Mouse (Mus musculus) heart, embryonic 13.5 days (tissue): Measurements from ENCODE around the gene 4921539E11Rik. TPM values are rescaled to one million over a fixed set of nuclear protein-coding genes. Genes with fewer than 3 reads are reported as not detected.
A peak's percentile ranks its signal among the peaks of the same experiment; 100 is the strongest.

Experiments used
- ATAC-seq: fragments of 200-750 bp; cut with Nextera tagmentation; 2 replicates; pipeline ENCODE4 v1.8.0; 2017; ENCODE audit warnings: moderate TSS enrichment; ENCODE audit not compliant: insufficient number of reproducible peaks, low FRiP score, low TSS enrichment; ENCODE audit errors: extremely low read depth
- H3K27ac ChIP-seq: fragments of 300-500 bp; sonication (generic); replicated peaks from 2 replicates; pipeline ENCODE4 v1.5.1; 2015; ENCODE audit warnings: moderate library complexity, mild to moderate bottlenecking, inconsistent platforms
- H3K27me3 ChIP-seq: fragments of 300-500 bp; sonication (generic); replicated peaks from 2 replicates; pipeline ENCODE4 v1.6.1; 2015; ENCODE audit warnings: mild to moderate bottlenecking, inconsistent platforms
- H3K36me3 ChIP-seq: fragments of 300-500 bp; sonication (generic); 2 replicates; pipeline ENCODE4 v1.6.1; 2015; ENCODE audit warnings: mild to moderate bottlenecking, inconsistent platforms
- H3K4me1 ChIP-seq: fragments of 300-500 bp; sonication (generic); 2 replicates; pipeline ENCODE4 v1.6.1; 2015; ENCODE audit warnings: inconsistent platforms
- H3K4me2 ChIP-seq: fragments of 300-500 bp; sonication (generic); 2 replicates; pipeline ENCODE4 v1.6.1; 2015; ENCODE audit warnings: inconsistent platforms, mild to moderate bottlenecking, moderate library complexity
- H3K4me3 ChIP-seq: fragments of 300-500 bp; sonication (generic); 2 replicates; pipeline ENCODE4 v1.5.1; 2015; ENCODE audit warnings: moderate library complexity, mild to moderate bottlenecking, inconsistent platforms
- H3K9ac ChIP-seq: fragments of 300-500 bp; sonication (generic); 2 replicates; pipeline ENCODE4 v1.6.1; 2015; ENCODE audit warnings: inconsistent platforms, mild to moderate bottlenecking, moderate library complexity
- H3K9me3 ChIP-seq: fragments of 300-500 bp; sonication (generic); 2 replicates; pipeline ENCODE4 v1.6.1; 2016; ENCODE audit warnings: inconsistent platforms
- WGBS: fragments of 180-500 bp; shearing (Covaris S2); methylation state at CpG from one replicate; pipeline ENCODE4 v1.1.7; 2015; ENCODE audit warnings: mixed read lengths; 5-methylcytosine and 5-hydroxymethylcytosine counted together
- polyA plus RNA-seq: library from polyadenylated mRNA; unstranded; fragments of >200 nt; fragmentation: Nextera tagmentation; extraction: Ambion mirVana; gene quantifications from 2 replicates; pipeline ENCODE4 v1.2.1, GENCODE M21; 2015

The 4921539E11Rik gene
- not detected in 2 replicates for polyA plus RNA-seq

DNA sequence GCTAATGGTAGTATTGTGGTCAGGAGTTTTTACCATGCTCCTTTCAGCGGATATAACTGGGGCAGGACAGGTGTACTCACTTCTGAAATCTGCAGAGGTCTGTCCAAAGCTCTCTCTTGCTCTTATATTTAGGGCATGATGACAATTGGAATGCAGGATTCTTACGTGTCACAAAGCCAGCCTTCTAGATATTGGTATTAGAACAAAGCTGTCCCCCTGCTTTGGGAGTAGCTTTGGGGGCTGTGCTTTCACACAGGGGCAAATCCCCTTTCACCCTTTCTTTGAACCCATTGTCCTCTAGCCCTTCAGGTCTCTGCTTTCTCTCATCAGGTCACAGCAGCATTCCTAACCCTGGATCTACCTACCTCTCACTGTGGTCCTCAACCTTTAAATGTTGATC is at the start of gene 4921539E11Rik:
TSS of gene 4921539E11Rik (minus strand) at position 101 of the 400 bp plus-strand sequence.
- H3K4me2 ChIP-seq = no peak within 1 kb of the TSS
- 63% methylated on average over 2 of the region's 2 CpGs for WGBS

DNA sequence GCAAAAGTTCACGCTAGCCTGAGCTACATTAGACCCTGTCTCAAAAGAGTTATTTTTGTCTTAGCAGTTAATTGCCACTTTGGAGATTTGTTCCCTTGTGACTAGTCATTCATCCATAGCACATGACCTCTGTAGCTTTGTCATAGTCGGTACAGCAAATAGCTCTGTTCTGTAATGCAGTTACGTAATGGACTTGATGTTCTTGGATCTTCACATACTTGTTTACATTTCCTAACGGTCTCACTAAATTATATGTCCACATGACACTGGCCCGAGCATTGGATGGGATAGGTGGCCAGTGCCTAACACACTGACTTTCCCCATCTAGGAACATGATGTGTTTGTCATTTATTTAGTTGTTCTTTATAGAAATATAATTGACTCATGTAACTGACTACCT is 44.5 kb upstream of the 4921539E11Rik start:
- no peak overlapping the region for H3K27ac ChIP-seq
- ATAC-seq = no peak
- H3K9ac ChIP-seq = no peak overlapping the region
- peaks cover 33% of the 10 kb centered on the region for H3K36me3 ChIP-seq
- H3K4me1 ChIP-seq = no peaks in the 10 kb centered on the region
- 78% methylated on average over 5 of the region's 5 CpGs for WGBS
- no peaks in the 10 kb centered on the region for H3K9me3 ChIP-seq
- H3K4me2 ChIP-seq = no peak overlapping the region
- H3K27me3 ChIP-seq = no peaks in the 10 kb centered on the region
- no peak overlapping the region for H3K4me3 ChIP-seq

More for the DNA sequence above, at the start of gene 4921539E11Rik:
- no peak within 1 kb of the TSS for H3K9ac ChIP-seq
- no peaks in the 10 kb centered on the region for H3K27me3 ChIP-seq
- ATAC-seq = no peak
- no peaks in the 10 kb centered on the region for H3K36me3 ChIP-seq
- no peak within 1 kb of the TSS for H3K27ac ChIP-seq
- no peaks in the 10 kb centered on the region for H3K9me3 ChIP-seq
- no peak within 1 kb of the TSS for H3K4me3 ChIP-seq
- H3K4me1 ChIP-seq = no peaks in the 10 kb centered on the region

DNA sequence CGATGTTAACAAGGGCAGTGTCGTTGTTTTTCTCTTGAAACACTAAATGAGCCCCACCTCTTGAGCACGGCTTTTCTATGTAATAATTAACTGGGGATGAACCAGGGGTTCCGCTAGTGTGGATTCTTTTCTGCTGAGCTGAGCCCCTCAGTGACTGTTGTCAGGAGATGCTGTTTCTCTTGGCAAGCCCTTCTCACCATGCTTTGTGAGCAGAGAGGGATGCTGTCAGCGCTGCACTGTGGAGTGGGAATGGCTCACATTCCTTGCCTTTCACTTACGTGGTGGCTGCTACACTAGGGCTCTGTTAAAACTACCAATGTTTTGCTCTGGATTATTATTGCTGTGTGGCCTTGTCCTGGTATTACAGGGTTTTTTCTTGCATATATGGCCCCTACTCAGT is 38.7 kb upstream of the 4921539E11Rik start:
- no peak for ATAC-seq

DNA sequence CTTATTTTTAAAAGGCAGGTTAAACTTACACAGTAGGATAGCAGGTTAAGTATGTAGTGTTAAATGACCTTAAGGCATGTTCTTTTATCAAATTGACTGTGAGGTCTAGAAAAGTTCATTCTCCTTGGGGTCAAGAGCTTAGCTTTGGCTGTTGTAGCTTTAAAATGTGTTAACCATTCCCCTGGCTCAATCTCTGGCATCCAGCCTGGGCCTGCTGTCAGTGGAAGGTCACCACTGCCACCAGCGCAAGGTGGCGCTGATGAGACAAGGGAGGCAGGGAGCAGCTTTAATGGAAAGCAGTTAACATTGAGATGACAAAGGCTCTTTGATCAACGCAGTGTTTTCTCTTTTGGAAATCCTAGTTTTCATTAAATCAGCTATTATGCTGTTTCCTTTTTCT is 36.3 kb upstream of the 4921539E11Rik start:
- H3K9me3 ChIP-seq = no peaks in the 10 kb centered on the region
- no peak overlapping the region for H3K9ac ChIP-seq
- ATAC-seq = no peak

More for the DNA sequence above, 38.7 kb upstream of the 4921539E11Rik start:
- no peak overlapping the region for H3K4me2 ChIP-seq
- no peaks in the 10 kb centered on the region for H3K9me3 ChIP-seq
- no peak overlapping the region for H3K4me3 ChIP-seq
- no peak overlapping the region for H3K9ac ChIP-seq
- peaks cover 29% of the 10 kb centered on the region for H3K36me3 ChIP-seq
- no peaks in the 10 kb centered on the region for H3K27me3 ChIP-seq
- H3K4me1 ChIP-seq = peaks cover 7% of the 10 kb centered on the region
- WGBS = 51% methylated on average over 6 of the region's 6 CpGs
- H3K27ac ChIP-seq = peak overlapping the region; percentile 48; the same call in 1 of the 2 replicates

DNA sequence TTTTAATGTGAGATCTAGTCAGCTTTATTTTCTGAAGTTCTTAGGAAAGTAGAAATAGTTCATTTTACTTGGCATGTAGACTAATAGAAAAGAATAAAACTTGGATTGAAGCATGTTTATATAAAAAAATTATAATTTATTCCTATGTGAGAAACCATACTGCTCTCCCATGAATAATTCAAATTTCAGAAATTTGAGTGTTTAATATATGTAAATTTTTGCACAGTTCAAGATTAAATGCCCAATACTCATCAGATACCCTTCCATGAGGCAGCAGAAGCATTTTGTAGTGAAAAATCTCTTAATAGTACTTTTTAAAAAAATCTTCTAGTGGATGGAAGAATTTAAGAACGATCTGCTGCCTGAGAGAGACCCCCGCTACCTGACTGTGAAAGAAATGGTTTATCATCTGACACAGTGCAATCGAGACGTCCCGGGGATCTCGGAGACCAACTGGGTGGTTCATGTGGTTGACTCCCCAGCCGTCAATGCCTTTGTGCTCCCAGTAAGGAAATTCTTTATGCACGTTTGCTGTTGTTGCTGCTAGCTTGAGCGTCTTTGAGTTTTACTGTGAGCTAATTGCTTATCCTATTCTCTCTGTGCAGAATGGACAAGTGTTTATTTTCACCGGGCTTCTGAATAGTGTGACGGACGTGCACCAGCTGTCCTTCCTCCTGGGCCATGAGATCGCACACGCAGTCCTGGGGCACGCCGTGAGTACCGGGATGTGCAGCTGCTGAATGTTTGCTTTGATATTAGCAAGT is 34.2 kb upstream of the 4921539E11Rik start:
- peaks cover 7% of the 10 kb centered on the region for H3K4me1 ChIP-seq
- H3K4me2 ChIP-seq = peak overlapping the region; percentile 10; the same call in 1 of the 2 replicates
- no peak overlapping the region; the same call in 1 of the 2 replicates for H3K27ac ChIP-seq
- H3K9ac ChIP-seq = no peak overlapping the region
- H3K4me3 ChIP-seq = no peak overlapping the region
- WGBS = 63% methylated on average over 17 of the region's 17 CpGs
- peaks cover 14% of the 10 kb centered on the region for H3K36me3 ChIP-seq
- no peak for ATAC-seq
- H3K27me3 ChIP-seq = no peaks in the 10 kb centered on the region
- no peaks in the 10 kb centered on the region for H3K9me3 ChIP-seq

More for the DNA sequence above, 36.3 kb upstream of the 4921539E11Rik start:
- 59% methylated on average over 3 of the region's 3 CpGs for WGBS
- H3K4me1 ChIP-seq = peaks cover 7% of the 10 kb centered on the region
- H3K36me3 ChIP-seq = peaks cover 14% of the 10 kb centered on the region
- H3K27me3 ChIP-seq = no peaks in the 10 kb centered on the region
- no peak overlapping the region for H3K4me2 ChIP-seq
- H3K27ac ChIP-seq = no peak overlapping the region
- H3K4me3 ChIP-seq = no peak overlapping the region

DNA sequence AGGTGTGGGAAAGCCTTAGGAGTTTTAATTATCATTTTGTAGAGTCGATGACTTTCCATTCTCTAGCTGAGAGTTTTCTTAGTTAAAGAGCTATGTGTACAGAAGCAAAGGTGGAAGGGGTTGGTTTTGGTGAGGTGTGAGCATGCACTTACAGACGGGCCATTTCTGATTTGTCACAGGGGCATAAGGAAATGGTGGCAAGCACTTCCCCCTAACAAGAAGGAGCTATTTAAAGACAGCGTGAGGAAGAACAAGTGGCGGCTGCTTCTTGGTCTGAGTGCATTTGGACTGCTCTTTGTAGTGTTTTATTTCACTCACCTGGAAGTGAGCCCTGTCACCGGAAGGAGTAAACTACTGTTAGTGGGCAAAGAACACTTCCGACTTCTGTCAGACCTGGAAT is 30.8 kb upstream of the 4921539E11Rik start:
- Histone ChIP-seq H3K4me2 (no peak overlapping the region), H3K9ac (no peak overlapping the region), H3K4me1 (no peaks in the 10 kb centered on the region), H3K27ac (no peak overlapping the region), H3K27me3 (no peaks in the 10 kb centered on the region), H3K9me3 (no peaks in the 10 kb centered on the region), H3K36me3 (peaks cover 18% of the 10 kb centered on the region), H3K4me3 (no peak overlapping the region)
- WGBS = 67% methylated on average over 6 of the region's 6 CpGs
- no peak for ATAC-seq

DNA sequence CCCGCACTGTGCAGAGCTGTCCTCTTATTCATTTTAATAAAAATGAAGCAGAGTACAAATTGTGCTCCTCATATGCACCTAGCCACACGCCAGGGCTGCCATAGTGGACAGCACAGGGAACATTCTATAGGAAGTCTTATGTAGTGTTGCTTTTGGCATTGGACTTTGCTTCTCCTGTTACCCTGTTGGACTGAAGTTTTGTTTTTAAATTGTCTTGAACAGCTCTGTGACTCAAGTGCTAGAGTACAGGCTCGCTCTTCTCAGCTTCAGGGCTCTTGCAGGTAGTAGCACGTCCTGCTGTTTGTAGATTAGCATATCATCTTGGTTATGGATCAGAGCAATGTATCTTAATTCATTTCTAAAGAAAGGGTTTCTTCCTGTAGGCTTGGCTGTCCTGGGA is 25.2 kb upstream of the 4921539E11Rik start:
- no peak overlapping the region for H3K9ac ChIP-seq
- no peak overlapping the region for H3K4me3 ChIP-seq
- H3K36me3 ChIP-seq = 0 out of 2 replicates have a peak, but pooled peaks cover 9% of the 10 kb centered on the region
- peaks cover 10% of the 10 kb centered on the region for H3K4me1 ChIP-seq
- 85% methylated on average over 4 of the region's 4 CpGs for WGBS
- ATAC-seq = no peak
- no peaks in the 10 kb centered on the region for H3K9me3 ChIP-seq
- H3K4me2 ChIP-seq = no peak overlapping the region
- H3K27ac ChIP-seq = no peak overlapping the region
- 0 out of 2 replicates have a peak, but pooled peaks cover 4% of the 10 kb centered on the region for H3K27me3 ChIP-seq

DNA sequence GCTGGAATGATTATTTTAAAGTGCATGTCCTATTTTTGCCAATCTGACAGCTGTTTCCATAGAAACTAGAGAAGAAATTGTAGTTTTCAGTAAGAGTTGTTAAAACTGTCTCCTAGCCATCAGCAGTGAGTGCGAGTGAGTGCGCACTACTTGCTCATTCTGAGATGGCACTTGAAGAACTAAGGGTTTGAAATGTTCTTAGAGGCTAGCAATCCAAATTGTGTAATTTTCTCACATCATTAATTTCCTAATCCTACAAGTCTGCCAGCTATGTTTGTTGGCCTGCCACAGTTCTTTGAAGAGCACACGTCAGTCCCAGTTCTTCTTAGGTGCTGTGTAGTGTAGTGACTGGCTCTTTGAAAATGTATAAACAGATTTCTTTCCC is 23.9 kb upstream of the 4921539E11Rik start:
- Histone ChIP-seq H3K9me3 (no peaks in the 10 kb centered on the region), H3K27ac (peak overlapping the region; percentile 97), H3K4me1 (peaks cover 10% of the 10 kb centered on the region), H3K9ac (peak overlapping the region; percentile 91), H3K27me3 (0 out of 2 replicates have a peak, but pooled peaks cover 4% of the 10 kb centered on the region), H3K36me3 (0 out of 2 replicates have a peak, but pooled peaks cover 4% of the 10 kb centered on the region), H3K4me2 (peak overlapping the region; percentile 76), H3K4me3 (peak overlapping the region; percentile 72)
- WGBS = 51% methylated on average over 3 of the region's 3 CpGs
- no peak for ATAC-seq

DNA sequence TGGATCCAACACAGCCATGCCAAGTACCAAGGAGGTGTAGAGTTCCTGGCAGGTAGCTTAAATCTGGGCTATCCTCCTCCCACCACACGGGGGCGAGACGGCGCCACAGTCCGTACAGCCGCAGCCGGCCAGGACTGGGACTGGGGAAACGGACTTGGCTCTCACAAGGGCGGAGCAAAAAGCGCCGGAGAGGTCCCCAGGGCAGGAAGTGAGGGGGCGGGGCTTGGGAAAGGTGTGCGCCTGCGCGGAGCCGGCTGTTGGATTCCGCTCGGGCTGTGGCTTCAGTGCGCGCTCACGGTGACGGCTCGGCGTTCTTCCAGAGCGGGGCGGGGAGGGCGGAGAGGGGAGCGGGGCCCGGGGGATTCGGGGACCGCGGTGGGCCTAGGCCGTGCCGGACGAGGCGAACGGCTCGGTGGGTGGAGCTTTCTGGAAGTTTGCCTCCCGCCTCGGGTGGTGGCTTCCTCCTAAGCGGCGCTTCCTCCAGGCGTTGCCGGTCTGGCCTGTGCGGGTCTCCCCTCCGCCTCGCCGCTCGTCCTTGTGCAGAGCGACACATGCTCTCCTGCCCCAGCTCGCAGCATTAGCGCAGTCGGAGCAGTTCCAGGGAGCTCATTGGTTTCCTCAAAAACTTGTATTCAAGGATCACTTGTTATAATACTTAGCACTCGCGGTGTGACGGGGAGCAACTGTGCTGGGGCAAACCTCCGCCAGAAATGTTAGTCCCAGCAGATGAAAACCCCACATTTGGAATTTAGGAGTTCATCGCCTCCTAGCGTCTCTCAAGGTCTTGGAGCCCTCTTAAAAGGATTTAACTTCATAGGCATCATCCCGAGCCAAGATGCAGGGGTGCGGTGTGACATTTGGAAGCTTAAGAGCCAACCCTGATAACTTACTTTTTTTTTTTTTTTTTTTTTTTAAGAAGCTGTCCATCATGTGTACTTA is 23.2 kb upstream of the 4921539E11Rik start, which contains the start of gene Oma1:
TSS of gene Oma1 (plus strand) at position 226 of the 939 bp plus-strand sequence.
- H3K27me3 ChIP-seq = 0 out of 2 replicates have a peak, but pooled peaks cover 4% of the 10 kb centered on the region
- H3K36me3 ChIP-seq = no peaks in the 10 kb centered on the region
- peak within 1 kb of the TSS; percentile 91 for H3K9ac ChIP-seq
- H3K4me1 ChIP-seq = peaks cover 10% of the 10 kb centered on the region
- H3K4me2 ChIP-seq = peak within 1 kb of the TSS; percentile 76
- under 1% methylated on average over 47 of the region's 61 CpGs for WGBS
- H3K27ac ChIP-seq = peak within 1 kb of the TSS; percentile 97
- peak; percentile 96 for ATAC-seq
- H3K4me3 ChIP-seq = peak within 1 kb of the TSS; percentile 72
- H3K9me3 ChIP-seq = no peaks in the 10 kb centered on the region

DNA sequence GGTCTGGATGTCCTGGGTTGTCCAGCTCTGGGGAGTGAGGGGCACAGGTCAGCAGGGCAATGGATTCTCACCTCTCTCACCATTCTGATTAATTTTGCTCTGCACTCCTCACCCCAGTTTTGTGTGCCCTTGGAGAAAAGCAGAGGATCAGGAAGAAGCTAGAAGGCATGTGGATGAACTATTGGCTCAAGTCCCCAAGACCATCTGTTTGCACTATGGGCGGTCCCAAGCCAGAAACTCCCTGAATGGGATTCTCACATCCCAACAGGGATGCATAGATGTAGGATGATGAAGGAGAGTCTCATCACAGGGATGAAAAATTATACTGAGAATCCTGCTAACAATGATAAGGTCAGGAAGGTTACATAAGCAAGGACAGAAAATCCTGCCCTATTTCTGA is 13.2 kb upstream of the 4921539E11Rik start:
- Histone ChIP-seq H3K27me3 (0 out of 2 replicates have a peak, but pooled peaks cover 3% of the 10 kb centered on the region), H3K9ac (no peak overlapping the region), H3K9me3 (no peaks in the 10 kb centered on the region), H3K36me3 (no peaks in the 10 kb centered on the region), H3K4me2 (no peak overlapping the region), H3K4me3 (no peak overlapping the region), H3K27ac (no peak overlapping the region), H3K4me1 (no peaks in the 10 kb centered on the region)
- 86% methylated on average over 1 of the region's 1 CpGs for WGBS
- no peak for ATAC-seq

DNA sequence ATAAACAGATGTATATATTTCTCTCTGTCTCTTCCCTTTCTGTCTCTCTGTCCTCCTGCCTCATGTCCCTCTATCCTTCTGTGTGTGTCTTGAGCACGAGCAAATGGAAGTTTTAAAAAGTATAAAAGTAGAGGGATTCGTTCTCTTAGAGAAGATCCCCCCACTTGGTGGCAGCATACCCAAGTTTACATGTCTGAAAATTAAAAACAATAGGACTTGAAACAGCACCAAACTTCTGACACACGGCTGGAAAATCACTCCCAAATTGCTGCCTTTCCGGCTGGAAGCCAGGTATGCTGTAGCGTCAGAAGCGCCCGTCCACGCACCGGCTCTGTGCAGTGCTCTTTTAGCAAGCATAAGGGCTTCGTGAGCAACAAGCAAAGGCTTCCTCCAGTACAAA is 8.7 kb upstream of the 4921539E11Rik start:
- WGBS = 73% methylated on average over 10 of the region's 10 CpGs

More for the DNA sequence above, 8.7 kb upstream of the 4921539E11Rik start:
- H3K4me3 ChIP-seq = no peak overlapping the region
- no peaks in the 10 kb centered on the region for H3K9me3 ChIP-seq
- H3K36me3 ChIP-seq = no peaks in the 10 kb centered on the region
- H3K4me1 ChIP-seq = no peaks in the 10 kb centered on the region
- ATAC-seq = no peak
- no peaks in the 10 kb centered on the region; the same call in 1 of the 2 replicates for H3K27me3 ChIP-seq
- no peak overlapping the region for H3K9ac ChIP-seq
- no peak overlapping the region for H3K27ac ChIP-seq
- no peak overlapping the region for H3K4me2 ChIP-seq
